Mouse (Mus musculus) intestine, postnatal 0 days (tissue): ENCODE data around the gene Cilp. TPM values are rescaled to one million over a fixed set of nuclear protein-coding genes. Genes with fewer than 3 reads are reported as not detected.

Source experiments
- ATAC-seq: fragments of 200-750 bp; cut with Nextera tagmentation; 2 replicates; pipeline ENCODE4 v1.8.0; 2017; ENCODE audit warnings: mild to moderate bottlenecking, moderate TSS enrichment, moderate library complexity
- H3K27ac ChIP-seq: fragments of 300-500 bp; sonication (generic); 2 replicates; pipeline ENCODE4 v1.5.1; 2014; ENCODE audit warnings: mild to moderate bottlenecking, low read depth, low read length, moderate library complexity
- H3K27me3 ChIP-seq: fragments of 300-500 bp; sonication (generic); replicated peaks from 2 replicates; pipeline ENCODE4 v1.6.1; 2014; ENCODE audit warnings: low read length, mixed read lengths; ENCODE audit not compliant: control insufficient read depth, insufficient read depth
- H3K36me3 ChIP-seq: fragments of 300-500 bp; sonication (generic); 2 replicates; pipeline ENCODE4 v1.6.1; 2014; ENCODE audit warnings: mild to moderate bottlenecking, moderate library complexity; ENCODE audit not compliant: control insufficient read depth, insufficient read depth
- H3K4me1 ChIP-seq: fragments of 300-500 bp; sonication (generic); replicated peaks from 2 replicates; pipeline ENCODE4 v1.6.1; 2014; ENCODE audit warnings: antibody characterized with exemption, low read length, mixed read lengths; ENCODE audit not compliant: control insufficient read depth, insufficient read depth
- H3K4me2 ChIP-seq: fragments of 300-500 bp; sonication (generic); replicated peaks from 2 replicates; pipeline ENCODE4 v1.6.1; 2014; ENCODE audit warnings: low read depth, mild to moderate bottlenecking, moderate library complexity
- H3K4me3 ChIP-seq: fragments of 300-500 bp; sonication (generic); 2 replicates; pipeline ENCODE4 v1.5.1; 2014; ENCODE audit warnings: low read depth, low read length
- H3K9ac ChIP-seq: fragments of 300-500 bp; sonication (generic); 2 replicates; pipeline ENCODE4 v1.6.1; 2014; ENCODE audit warnings: mild to moderate bottlenecking, low read depth, low read length
- H3K9me3 ChIP-seq: fragments of 300-500 bp; sonication (generic); 2 replicates; pipeline ENCODE4 v1.6.1; 2016; ENCODE audit warnings: mixed run types; ENCODE audit not compliant: control insufficient read depth
- CTCF ChIP-seq: sonication (generic); IDR thresholded peaks from 2 replicates; pipeline ENCODE4 v1.5.1; 2016; ENCODE audit warnings: low read depth, mild to moderate bottlenecking, control low read depth, antibody characterized with exemption, moderate library complexity
- WGBS: fragments of 180-500 bp; shearing (Covaris S2); extraction: QIAGEN DNeasy Blood & Tissue Kit; methylation state at CpG from one replicate; pipeline ENCODE4 v1.1.7; 2014; 5-methylcytosine and 5-hydroxymethylcytosine counted together
- polyA plus RNA-seq: library from polyadenylated mRNA; unstranded; fragments of >200 nt; fragmentation: Nextera tagmentation; extraction: Ambion mirVana; gene quantifications from 2 replicates; pipeline ENCODE4 v1.2.1, GENCODE M21; 2015

The Cilp gene
- polyA plus RNA-seq, 1 experiment from 2014 or later, result 0.43 TPM

GRCm38 (mm10) chr9:65257218-65257910 is 7.6 kb upstream of the Cilp start:
- H3K9ac ChIP-seq, result no peak overlapping the region
- no peak for ATAC-seq
- H3K27ac ChIP-seq, result no peak overlapping the region
- no peaks in the 10 kb centered on the region for H3K9me3 ChIP-seq
- no peak overlapping the region for H3K4me2 ChIP-seq
- no peaks in the 10 kb centered on the region for H3K4me1 ChIP-seq
- no peaks in the 10 kb centered on the region for H3K36me3 ChIP-seq
- no peak for TF ChIP-seq CTCF
- 68% methylated on average over 9 of the region's 9 CpGs for WGBS
- H3K27me3 ChIP-seq, result no peaks in the 10 kb centered on the region
- H3K4me3 ChIP-seq, result no peak overlapping the region

- H3K4me2 ChIP-seq, result no peak overlapping the region
- no peaks in the 10 kb centered on the region for H3K36me3 ChIP-seq
- H3K9ac ChIP-seq, result no peak overlapping the region
- no peaks in the 10 kb centered on the region for H3K9me3 ChIP-seq
- no peak for ATAC-seq
- no peak overlapping the region for H3K4me3 ChIP-seq
- H3K27me3 ChIP-seq, result no peaks in the 10 kb centered on the region
- H3K4me1 ChIP-seq, result no peaks in the 10 kb centered on the region
- TF ChIP-seq CTCF, result no peak
- H3K27ac ChIP-seq, result no peak overlapping the region
- WGBS, result 78% methylated on average over 7 of the region's 7 CpGs
Measured at GRCm38 (mm10) chr9:65259366-65259765, 5.6 kb upstream of the Cilp start.

- H3K9me3 ChIP-seq, result no peaks in the 10 kb centered on the region
- H3K9ac ChIP-seq, result no peak overlapping the region
- H3K4me2 ChIP-seq, result no peak overlapping the region
- no peak overlapping the region for H3K4me3 ChIP-seq
- no peak for TF ChIP-seq CTCF
- H3K36me3 ChIP-seq, result no peaks in the 10 kb centered on the region
- WGBS, result 90% methylated on average over 2 of the region's 2 CpGs
- no peak for ATAC-seq
- no peaks in the 10 kb centered on the region for H3K4me1 ChIP-seq
- H3K27me3 ChIP-seq, result no peaks in the 10 kb centered on the region
- no peak overlapping the region for H3K27ac ChIP-seq
Measured at GRCm38 (mm10) chr9:65261591-65262230, 3.3 kb upstream of the Cilp start.

GRCm38 (mm10) chr9:65262641-65263120 is 2.3 kb upstream of the Cilp start:
- Histone ChIP-seq H3K9ac (no peak overlapping the region), H3K4me3 (no peak overlapping the region), H3K27me3 (no peaks in the 10 kb centered on the region), H3K4me2 (no peak overlapping the region), H3K4me1 (peaks cover 3% of the 10 kb centered on the region; the same call in 1 of the 2 replicates), H3K9me3 (no peaks in the 10 kb centered on the region), H3K36me3 (no peaks in the 10 kb centered on the region), H3K27ac (no peak overlapping the region)
- WGBS, result 91% methylated on average over 3 of the region's 3 CpGs
- no peak for ATAC-seq
- TF ChIP-seq CTCF, result no peak

GRCm38 (mm10) chr9:65267742-65268515 is 2.9 kb downstream of the Cilp start:
- TF ChIP-seq CTCF, result no peak
- Histone ChIP-seq H3K9ac (no peak overlapping the region), H3K27me3 (no peaks in the 10 kb centered on the region), H3K4me1 (peaks cover 3% of the 10 kb centered on the region; the same call in 1 of the 2 replicates), H3K4me3 (no peak overlapping the region), H3K4me2 (no peak overlapping the region), H3K27ac (no peak overlapping the region), H3K9me3 (no peaks in the 10 kb centered on the region), H3K36me3 (no peaks in the 10 kb centered on the region)
- 40% methylated on average over 7 of the region's 7 CpGs for WGBS
- no peak for ATAC-seq
